Mouse (Mus musculus): ENCODE measurements around the gene Ppef2. TPM values are rescaled to one million over a fixed set of nuclear protein-coding genes. Genes with fewer than 3 reads are reported as not detected.

The Ppef2 gene
- not detected for total RNA-seq (2021)

DNA sequence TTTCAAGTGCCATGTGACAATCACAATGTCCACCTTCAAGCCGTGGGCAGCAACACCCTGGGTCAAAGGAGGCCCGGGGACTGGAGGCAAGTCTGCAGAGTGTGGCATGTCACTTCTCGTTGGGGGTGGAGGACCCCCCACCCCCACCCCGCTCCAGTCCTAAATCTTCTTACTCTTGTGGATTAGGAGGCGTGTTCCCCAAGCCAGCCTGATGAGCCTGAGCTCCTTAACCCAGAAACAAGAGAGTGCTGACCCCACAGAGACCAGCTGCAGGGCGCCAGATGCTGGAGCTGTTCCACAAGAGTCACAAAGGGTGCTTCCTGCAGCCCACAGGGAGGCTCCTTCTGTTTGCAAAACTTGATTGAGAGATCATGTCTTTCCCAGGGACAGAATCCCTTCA is at the start of gene Ppef2:
TSS of gene Ppef2 (minus strand) at position 61 of the 400 bp plus-strand sequence.
- no peak for DNase-seq
- intact Hi-C loops (cut with DNase I): no loop called here

DNA sequence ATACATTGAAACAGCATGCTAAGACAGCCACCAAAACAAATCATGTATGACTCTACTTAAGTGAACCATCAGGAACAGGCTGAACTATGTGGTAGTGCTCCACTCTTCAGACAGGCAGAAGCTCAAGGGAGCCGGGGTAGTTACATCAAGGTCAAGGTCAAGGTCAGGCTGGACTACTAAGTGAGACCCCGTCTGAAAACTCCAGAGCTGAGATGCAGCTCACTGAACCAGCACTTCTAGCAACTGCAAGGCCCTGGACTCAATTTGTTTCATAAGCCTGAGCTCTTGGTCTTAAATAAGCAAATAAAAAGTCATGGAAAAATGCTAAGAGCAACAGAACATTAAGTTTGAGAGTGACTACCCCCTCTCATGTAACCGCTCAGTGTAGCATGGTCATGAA is 48.2 kb upstream of the Ppef2 start:
- DNase-seq: no peak
- intact Hi-C loops (cut with DNase I): no loop called here

DNA sequence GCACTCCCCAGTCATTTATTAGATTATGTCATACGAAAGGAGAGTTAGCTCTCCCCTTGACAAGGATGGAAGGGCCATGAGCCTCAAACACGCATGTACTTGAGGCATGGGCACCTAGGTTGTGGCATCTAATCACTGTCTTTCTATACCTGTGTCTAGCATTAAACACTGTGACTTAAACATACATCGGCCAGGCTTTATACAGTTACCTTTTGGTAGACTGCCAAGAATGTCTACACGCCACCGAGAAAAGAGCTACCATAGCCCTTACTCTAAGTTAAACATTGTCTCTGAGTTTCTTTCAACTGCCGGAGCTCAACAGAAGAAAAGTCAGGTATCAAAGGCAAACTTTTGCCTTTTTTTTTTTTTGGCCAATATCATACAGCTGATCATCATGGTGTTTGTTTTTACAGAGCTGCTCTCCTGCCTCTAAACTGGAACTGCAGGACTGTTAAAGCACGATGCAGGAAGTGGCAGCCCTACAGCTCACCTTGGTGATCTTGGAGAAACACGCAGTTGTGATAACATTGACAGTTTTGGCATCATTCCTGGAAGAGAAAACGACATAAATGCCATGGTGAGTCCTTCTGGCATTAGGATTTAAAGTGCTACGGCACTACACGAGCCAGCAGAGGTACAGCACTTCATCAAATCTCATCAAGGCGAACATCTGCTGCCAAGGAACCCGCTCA is 46.2 kb upstream of the Ppef2 start:
- DNase-seq: peak; percentile 29 to 47
- intact Hi-C loops (cut with DNase I): no loop called here

DNA sequence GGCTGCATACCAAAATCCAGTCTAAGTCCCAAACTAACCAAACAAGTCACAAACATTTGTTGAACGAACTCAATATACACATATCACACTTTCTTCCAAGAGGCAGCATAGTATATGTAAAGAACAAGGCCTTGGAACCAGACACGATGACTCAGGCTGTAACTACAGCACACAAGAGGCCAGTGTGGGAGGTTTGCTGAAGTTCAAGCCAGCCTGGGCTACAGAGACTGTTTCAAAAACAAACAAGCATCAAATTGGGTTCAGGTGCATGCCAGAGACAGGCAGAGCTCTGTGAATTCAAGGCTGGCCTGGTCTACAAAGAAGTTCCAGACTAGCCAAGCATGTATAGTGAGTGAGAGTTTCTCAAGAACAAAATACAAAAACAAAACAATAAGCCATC is 38.4 kb upstream of the Ppef2 start:
- intact Hi-C loops (cut with DNase I): no loop called here

DNA sequence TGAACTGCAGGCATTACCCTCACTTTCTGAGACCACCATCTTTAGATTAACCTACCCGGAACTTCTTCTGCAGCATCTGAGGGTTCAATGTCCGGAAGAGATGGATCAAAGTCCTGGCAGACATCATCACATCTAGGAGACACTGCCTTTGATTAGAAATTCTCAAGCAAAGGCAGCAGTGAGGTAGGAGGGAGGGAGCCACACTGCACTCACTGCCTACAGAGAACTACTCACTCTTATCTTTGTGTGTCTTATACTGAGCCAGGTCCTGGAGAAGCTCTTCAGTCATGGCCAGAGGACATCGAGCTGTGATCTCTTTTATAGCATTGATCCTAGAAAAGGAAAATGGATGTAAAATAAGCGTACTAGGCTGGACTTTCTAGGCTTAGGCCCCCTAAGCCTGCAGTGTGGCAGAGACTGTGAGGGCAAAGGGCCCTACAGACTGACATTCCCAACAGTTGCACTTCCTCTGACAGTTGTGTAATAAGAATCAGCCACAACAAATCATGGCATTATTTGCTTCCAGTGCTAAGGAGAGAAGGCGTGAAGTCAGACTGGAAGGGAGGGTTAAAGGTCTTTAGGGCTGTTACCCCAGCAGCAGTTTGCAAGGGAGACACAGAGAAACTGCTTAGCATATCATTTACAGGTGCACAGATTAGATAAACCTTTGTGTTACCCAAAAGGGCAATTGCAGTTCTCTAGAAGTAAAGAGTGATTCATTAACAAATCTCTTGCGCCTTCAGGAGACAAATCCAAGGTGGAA is 35.8 kb upstream of the Ppef2 start:
- DNase-seq: no peak
- intact Hi-C loops (cut with DNase I): no loop called here

More for the DNA sequence above, 38.4 kb upstream of the Ppef2 start:
- no peak for DNase-seq

DNA sequence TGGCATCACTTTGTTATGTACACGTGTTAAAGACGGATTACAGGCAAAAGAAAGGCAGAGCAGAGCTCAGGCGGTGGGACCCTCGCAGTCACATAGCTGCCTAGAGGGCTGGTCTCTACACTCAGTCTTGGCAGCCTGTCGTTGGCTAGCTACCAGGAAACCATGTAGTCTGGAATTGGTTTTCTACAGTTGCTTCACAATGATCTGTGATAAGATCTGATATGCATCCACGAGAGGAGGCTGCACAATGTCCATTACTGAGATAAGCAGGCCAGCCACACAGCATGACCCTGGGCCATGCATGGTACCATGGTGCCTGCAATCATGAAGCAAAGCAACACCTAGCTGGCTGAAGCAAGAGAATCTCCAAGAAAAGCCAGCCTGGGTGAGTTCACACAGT is 31.8 kb upstream of the Ppef2 start:
- intact Hi-C loops (cut with DNase I): no loop called here
- DNase-seq: no peak

DNA sequence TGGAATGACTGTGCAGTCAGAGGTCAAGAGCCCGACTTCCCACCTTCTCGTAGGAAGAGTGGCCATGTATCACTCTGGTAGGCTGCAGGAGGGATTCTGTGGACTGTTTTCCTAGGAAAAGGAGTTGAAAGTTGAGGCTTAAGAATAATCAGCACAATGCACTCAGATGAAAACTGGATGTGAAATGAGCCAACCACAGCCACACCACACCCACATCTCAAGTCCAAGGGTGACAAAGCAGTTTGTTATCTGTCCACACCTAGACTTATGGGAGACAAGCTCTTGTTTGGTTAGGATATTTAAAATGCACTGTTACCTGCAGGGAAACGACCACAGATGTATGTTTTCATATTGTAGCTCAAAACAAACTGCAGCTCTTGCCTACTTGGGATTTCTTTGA is 27.0 kb upstream of the Ppef2 start:
- intact Hi-C loops (cut with DNase I): no loop called here
- no peak for DNase-seq

DNA sequence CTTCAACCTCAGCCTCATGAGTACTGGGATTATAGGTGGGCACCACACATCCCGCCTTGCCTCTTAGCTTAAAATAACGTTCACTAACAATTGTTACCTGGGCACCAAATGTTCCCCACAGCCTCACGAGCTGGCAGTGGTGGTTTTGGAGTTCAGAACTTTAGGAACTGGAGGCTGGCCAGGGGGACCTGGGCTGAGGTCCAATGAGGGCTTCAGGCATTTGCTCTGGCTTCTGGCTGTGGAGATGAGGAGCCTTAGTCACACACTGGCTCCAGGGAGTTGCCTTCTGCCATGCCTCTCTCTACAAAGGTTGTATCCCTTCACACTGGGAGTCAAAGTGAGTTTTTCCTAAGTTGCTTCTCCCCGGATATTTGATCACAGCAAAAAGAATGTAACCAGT is 26.5 kb upstream of the Ppef2 start:
- intact Hi-C loops (cut with DNase I): no loop called here
- DNase-seq: peak; percentile 71 to 80

DNA sequence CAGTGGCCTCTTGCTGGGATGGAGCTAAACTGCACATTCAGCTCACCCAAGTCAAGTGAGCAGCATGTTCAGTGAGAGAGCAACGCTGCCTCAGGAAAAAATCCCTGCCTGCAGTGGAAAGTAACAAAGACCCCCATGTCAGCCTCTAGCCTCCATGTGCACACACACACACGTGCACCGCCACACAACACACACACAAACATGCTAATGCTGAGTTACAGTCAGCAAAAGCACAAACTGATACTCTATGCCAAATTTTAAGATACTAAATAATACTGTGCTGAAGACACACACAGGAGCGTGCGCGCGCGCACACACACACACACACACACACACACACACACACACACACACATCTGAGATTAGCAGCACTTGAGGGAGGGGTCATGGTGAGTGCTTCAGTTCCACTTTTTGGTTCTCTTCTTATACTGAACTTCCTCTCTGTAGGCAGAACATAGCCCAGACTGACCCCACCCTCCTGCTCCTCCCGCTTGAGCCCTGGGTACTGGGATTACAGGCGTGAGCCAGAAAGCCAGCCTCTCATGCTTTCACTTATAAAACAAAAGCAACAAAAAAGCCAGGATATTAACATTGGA is 23.0 kb upstream of the Ppef2 start:
- intact Hi-C loops (cut with DNase I): no loop called here
- peak; percentile 15 to 17 for DNase-seq

DNA sequence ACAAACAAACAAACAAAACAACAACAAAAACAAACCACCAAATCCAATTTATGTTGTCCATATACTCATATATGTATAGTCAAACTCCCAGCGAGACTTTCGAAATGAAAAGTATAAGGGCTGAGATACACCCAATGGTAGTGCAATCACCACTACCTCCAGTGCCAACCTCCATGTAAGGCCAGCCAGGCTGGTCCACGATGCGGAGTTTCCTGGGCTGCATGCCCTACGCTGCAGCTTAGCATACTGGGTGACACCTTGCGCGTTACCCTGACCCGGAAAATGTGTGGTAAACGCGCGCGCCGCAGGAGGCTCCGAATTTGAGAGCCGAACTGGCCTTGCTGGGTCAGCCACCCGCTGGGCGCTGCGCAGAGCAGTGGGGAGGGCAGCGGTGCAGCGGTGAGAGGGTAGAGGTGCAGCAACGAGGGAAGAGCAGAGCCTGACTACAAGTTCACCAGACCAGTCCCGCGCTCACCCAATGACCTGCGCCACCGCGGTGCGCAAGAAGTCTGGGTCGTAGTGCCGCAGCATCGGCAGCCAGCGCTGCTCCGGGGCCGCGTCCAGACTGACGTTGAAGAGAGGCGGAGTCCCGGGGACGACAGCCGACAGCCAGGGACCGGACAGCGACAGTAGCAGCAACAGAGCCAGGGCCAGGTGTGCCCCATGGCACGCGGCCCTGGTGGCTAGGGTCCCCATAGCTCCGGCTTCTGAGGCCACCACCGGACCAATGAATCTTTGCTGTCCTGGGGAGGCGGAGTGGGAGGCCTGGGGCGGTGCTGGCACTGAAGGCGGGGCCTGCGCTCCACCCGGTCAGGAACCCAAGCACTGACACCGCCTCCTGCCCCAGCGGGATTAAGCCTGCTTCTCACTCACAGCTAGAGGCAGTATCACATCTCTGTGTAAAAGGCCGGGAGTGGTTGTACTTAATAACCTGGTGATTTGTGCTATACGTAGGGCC is 21.6 kb upstream of the Ppef2 start, which contains the start of gene Naaa:
TSS of gene Naaa (minus strand) at position 734 of the 958 bp plus-strand sequence.
- intact Hi-C loops (cut with DNase I): no loop called here
- DNase-seq: peak; percentile 89 to 93

DNA sequence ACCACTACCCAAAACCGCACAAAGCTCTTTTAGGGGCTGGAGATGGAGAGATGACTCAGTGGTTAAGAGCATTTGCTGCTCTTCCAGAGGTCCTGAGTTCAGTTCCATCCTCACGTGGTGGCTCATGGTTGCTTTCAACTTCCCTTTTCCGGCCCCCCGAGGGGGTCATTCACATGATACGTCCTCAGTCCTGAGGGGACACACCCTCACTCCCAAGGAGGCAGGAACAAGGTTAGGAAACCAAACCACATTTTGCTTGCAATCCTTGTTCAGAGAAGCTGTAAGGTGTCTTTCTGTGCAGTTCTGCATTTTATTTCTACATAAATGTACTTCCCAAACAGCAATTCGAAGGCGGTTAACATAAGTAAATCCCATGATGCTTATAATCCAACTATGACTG is 14.4 kb upstream of the Ppef2 start:
- no peak for DNase-seq
- intact Hi-C loops (cut with DNase I): no loop called here

DNA sequence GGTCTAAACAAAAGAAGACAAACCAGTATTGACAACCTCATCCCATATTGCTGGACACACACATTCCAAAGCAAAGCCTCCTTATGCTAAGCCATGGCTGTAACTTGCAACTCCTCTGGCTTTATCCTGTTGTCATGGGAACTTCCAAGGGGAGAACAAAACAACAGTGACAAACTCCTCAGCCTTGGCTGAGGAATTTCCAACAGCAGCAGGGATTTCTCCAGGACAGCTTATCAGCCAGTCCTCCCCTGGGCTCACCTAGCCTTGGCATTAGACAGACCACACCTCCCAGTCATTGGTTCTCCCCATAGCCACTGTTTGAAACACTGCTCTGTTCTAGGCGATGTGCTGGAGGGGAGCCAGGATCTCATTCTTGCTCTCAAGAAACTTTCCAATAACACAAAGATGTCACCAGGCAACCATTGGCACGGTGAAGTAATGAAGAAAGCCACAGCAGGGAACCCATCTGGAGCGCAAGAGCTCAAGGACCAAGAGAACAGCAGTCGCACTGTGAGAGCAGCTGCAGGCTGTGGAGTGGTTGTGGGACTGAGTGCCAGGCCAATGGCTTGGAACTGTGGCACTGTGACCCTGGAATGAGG is 7.8 kb upstream of the Ppef2 start:
- DNase-seq: peak; percentile 80 to 83
- intact Hi-C loops (cut with DNase I): no loop called here

DNA sequence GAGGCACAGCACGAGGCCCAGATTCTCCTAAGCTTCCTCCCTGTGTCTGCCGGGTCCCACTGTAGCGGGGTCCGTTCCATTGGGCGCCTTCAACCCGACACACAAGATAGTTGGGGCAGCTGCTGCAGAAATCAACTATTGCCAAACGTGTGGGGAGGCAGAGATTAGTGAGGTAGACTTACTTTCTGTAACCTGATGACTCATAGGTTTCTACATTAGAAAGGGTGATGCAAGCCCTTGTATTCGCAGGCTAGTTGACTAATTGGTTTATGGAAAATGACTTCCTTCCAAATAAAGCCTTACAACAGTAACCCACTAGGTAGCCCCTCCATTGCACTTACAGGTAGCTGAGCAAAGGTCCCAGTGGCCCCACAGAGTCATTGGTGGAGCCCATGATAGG is 6.6 kb upstream of the Ppef2 start:
- intact Hi-C loops (cut with DNase I): no loop called here
- no peak for DNase-seq

DNA sequence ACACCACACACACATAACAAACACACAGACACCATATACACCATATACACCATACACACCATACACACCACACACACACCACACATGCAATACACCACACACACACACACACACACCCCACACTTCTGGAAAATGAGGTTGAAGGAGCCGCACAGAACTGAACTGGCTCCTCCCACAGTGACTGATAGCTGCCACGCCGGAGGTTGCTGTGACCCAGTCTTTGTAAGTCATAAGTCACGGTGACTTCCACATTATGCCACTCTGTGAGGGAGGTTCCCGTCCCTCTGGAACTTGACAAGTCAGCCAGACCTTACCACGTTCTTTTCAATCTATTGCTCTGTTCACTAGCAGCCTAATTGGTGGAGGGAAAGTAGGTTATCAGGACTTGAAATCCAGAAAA is 1.6 kb downstream of the Ppef2 start:
- no peak for DNase-seq
- intact Hi-C loops (cut with DNase I): no loop called here

DNA sequence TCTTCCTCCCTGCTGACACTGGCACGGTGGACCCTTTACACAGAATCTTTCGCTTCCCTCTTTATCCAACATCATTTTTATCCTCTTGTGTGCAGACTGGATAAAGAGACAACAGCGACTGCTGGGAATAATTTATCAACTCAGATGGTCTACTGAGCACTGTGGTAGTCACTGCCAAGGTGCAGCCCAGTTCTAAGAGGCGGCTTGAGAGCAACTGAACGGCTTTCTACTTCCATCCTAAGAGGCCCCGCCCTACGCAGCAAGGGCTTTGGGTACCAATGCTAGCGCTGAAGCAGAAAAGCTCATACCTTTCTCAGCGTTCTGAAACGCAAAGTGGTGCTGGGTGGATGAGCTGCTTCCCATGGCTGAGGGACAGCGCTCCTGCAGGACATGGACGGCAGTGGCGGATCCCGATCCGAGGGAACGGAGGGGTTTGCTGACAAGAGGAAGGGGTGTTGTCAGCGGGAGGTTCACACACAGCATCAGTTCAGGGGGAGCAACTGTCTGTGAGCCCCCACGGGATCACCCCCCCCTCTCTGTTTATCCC is 3.2 kb downstream of the Ppef2 start:
- intact Hi-C loops (cut with DNase I): no loop called here

DNA sequence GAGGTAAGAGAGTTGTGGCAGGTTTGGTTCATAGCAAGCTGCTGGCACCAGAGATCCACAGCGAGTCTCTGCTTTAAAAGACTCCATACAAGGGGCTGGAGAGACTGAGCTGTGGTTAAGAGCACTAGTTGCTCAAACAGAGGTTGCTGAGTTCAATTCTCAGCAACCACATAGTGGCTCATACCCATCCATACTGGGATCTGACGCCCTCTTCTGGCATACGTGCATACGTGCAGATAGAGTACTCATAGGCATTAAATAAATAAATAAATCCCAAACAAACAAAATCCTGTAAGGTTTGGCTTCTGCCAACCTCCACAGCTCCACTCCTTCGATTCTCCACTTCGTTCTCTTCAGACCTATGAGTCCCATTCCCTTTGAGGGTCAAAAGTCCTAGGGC is 4.0 kb downstream of the Ppef2 start:
- intact Hi-C loops (cut with DNase I): no loop called here
- no peak for DNase-seq

More for the DNA sequence above, 3.2 kb downstream of the Ppef2 start:
- no peak for DNase-seq

DNA sequence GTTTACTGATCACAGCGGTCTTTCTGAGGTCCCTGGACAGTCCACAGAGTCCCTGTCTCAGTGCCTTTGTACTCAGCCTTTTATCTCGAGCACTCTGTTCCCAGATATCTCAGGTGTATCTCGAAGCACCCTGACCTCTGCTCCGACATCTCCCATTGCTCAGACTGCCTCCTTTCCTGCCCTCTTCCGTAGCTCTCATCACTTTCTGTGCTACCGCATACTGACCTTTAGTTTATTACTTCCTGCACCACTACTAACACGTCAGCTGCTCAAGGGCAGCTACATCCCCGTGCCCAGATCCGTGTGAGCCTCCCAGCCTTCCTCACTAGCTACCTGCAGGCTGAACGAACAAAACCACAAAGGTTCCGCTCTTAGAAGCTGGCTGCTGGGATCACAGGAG is 7.5 kb downstream of the Ppef2 start:
- DNase-seq: no peak
- intact Hi-C loops (cut with DNase I): no loop called here

DNA sequence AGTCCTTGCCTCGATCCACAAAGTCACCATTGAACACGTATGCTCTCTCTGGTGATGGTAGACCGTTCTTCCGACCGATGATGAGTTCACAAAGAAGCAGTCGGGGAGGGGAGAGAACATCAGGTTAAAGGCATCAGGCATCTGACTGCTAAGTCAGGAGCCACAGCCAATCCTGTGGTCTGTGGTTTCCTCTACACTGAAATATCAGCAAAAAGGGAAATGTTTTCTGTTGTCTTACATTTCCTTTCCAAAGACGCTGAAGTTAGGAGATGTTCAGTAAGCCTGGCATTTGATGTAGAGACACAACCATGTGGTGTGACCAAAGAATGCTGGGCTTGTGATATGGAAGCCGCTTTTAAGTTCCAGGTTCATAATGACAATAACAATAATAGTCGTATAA is 10.6 kb downstream of the Ppef2 start:
- intact Hi-C loops (cut with DNase I): no loop called here
- DNase-seq: no peak

DNA sequence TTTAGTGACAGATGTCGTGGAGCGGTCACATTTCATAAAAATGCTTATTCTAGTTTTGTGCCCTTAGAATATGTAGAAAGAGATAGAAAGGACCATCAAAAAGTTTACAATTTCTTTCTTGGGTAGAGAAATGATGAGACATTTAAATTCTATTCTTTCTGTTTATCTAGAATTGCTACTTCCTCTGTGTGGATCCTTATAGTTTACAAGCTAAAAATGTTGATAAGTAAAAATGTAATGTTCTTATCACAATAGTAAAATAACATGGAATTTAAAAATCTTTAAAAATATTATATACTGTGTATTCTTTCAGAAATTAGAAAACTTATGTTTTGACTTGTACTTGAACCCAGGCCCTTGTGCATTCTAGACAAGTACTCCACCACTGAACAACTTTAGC is 11.2 kb downstream of the Ppef2 start:
- DNase-seq: no peak
- intact Hi-C loops (cut with DNase I): no loop called here

DNA sequence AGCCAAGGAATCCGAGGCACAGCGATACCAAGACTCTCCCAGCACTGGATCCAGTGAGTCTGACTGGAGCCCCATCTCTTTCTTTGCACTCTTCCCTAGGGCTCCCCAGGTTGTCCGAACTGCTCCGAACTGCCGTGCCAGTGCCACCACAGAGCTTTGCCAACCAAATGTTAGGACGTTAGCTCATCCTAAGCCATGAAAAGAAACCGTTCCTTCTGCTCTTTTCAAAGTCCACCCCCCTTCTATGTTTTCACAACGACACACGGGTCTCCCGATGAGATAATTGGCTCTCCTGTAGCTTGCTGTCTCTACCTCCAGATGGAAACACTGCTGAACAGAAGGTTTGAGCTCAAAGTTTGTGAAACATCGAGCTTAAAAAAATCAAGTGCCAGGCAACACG is 15.3 kb downstream of the Ppef2 start:
- intact Hi-C loops (cut with DNase I): no loop called here
- no peak for DNase-seq
